Mouse (Mus musculus): Measurements from ENCODE around the gene Flg. TPM values are rescaled to one million over a fixed set of nuclear protein-coding genes. Genes with fewer than 3 reads are reported as not detected.

The Flg gene
- total and polyA plus RNA-seq, 3 experiments, result 1.1 TPM; not detected in 2

- H3K9me3 ChIP-seq (replicated peaks), result peaks cover 7% of the 10 kb centered on the region; the same call in 1 of the 2 replicates
- DNase-seq (ENCODE audit: low spot score) (no peak), ATAC-seq (ENCODE audit: extremely low read depth, insufficient number of reproducible peaks, low FRiP score, poor library complexity, severe bottlenecking) (no peak)
- no peaks in the 10 kb centered on the region for H3K4me1 ChIP-seq (ENCODE audit: insufficient read depth, low read depth, low read length)
- no peak within 1 kb of the TSS for H3K4me3 ChIP-seq (ENCODE audit: low read depth, low read length)
- no peaks in the 10 kb centered on the region for H3K27me3 ChIP-seq (ENCODE audit: insufficient read depth, low read length)
- no peaks in the 10 kb centered on the region for H3K36me3 ChIP-seq (replicated peaks)
- TF ChIP-seq GATA2 (IDR thresholded peaks at IDR 0.05; ENCODE audit: borderline replicate concordance, low read depth, low read length), result no peak
- TF ChIP-seq GATA1 (IDR thresholded peaks at IDR 0.05; ENCODE audit: borderline replicate concordance, low read length), result no peak
- TF ChIP-seq CTCF (IDR thresholded peaks at IDR 0.05; ENCODE audit: low read depth, low read length), result no peak
These were observed 46.1 kb downstream of the Flg start, which contains the start of gene Hrnr for GRCm38 (mm10) chr3:93319449-93319848. TSS of gene Hrnr (plus strand) at chr3:93319749.

- TF ChIP-seq CTCF (IDR thresholded peaks at IDR 0.05; ENCODE audit: low read depth, low read length) (no peak), GATA2 (IDR thresholded peaks at IDR 0.05; ENCODE audit: borderline replicate concordance, low read depth, low read length) (no peak)
- ATAC-seq (ENCODE audit: extremely low read depth, insufficient number of reproducible peaks, low FRiP score, poor library complexity, severe bottlenecking), result no peak
- peaks cover 4% of the 10 kb centered on the region for H3K9me3 ChIP-seq (replicated peaks)
- H3K36me3 ChIP-seq (replicated peaks), result no peaks in the 10 kb centered on the region
- H3K4me3 ChIP-seq (ENCODE audit: low read depth, low read length), result no peak overlapping the region
- no peak for DNase-seq (ENCODE audit: low spot score)
- H3K4me1 ChIP-seq (ENCODE audit: insufficient read depth, low read depth, low read length), result no peaks in the 10 kb centered on the region
- no peaks in the 10 kb centered on the region for H3K27me3 ChIP-seq (ENCODE audit: insufficient read depth, low read length)
These were observed 64.4 kb downstream of the Flg start for GRCm38 (mm10) chr3:93337749-93338148.

DNA sequence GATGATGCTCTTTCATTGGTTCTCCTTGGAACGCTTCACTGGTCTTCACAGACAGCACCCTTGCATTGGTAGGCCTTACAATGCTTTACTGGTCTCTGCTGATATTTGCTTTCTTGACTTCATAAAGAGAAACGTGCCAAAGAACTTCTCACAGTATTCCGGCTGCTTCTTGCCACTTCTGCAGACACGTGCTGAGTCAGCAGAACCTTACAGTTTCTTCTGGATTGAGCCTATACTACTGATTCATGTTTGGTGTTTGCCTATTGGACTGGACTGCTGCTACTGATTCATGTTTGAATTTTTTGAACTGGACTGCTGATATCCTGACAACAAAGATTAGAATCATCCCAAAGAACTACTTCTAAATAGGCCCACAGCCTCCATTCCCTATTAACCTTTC, 66.7 kb downstream of the Flg start:
- no peaks in the 10 kb centered on the region for H3K9me3 ChIP-seq (replicated peaks)
- no peaks in the 10 kb centered on the region for H3K4me1 ChIP-seq (ENCODE audit: insufficient read depth, low read depth, low read length)
- DNase-seq (ENCODE audit: low spot score), result no peak
- no peak overlapping the region for H3K4me3 ChIP-seq (ENCODE audit: low read depth, low read length)
- H3K36me3 ChIP-seq (replicated peaks), result no peaks in the 10 kb centered on the region
- no peaks in the 10 kb centered on the region for H3K27me3 ChIP-seq (ENCODE audit: insufficient read depth, low read length)
- ATAC-seq (ENCODE audit: extremely low read depth, insufficient number of reproducible peaks, low FRiP score, poor library complexity, severe bottlenecking), result no peak
- TF ChIP-seq POLR2AphosphoS5 (IDR thresholded peaks at IDR 0.05; ENCODE audit: insufficient replicate concordance, low read depth, low read length) (no peak), GATA1 (IDR thresholded peaks at IDR 0.05; ENCODE audit: borderline replicate concordance, low read length) (no peak), CTCF (IDR thresholded peaks at IDR 0.05; ENCODE audit: low read depth, low read length) (no peak), TAL1 (conservative IDR thresholded peaks at IDR 0.05; ENCODE audit: low read depth, low read length) (no peak), GATA2 (IDR thresholded peaks at IDR 0.05; ENCODE audit: borderline replicate concordance, low read depth, low read length) (no peak)

Other genes with a start within 250 kb of the Flg start
- not detected in 2 replicates for gene Gm4858, start 204.7 kb upstream of the Flg start, total RNA-seq (2014; fragmentation: Nextera tagmentation)
- gene Gm4858, start 204.7 kb upstream of the Flg start, total RNA-seq (2017), result 0.27 TPM in 1 of 2 replicates, not detected in the other
- not detected in 2 replicates for gene Gm4858, start 204.7 kb upstream of the Flg start, polyA plus RNA-seq (2012)
- gene Crnn, start 128.7 kb upstream of the Flg start, total RNA-seq (2014; fragmentation: Nextera tagmentation), result not detected in 2 replicates
- 0.22 TPM in 1 of 2 replicates, not detected in the other for gene Crnn, start 128.7 kb upstream of the Flg start, total RNA-seq (2017)
- gene Crnn, start 128.7 kb upstream of the Flg start, polyA plus RNA-seq (2012), result not detected in 2 replicates
- gene Flg2, start 76.2 kb upstream of the Flg start, total RNA-seq (2014; fragmentation: Nextera tagmentation), result not detected in 2 replicates
- gene Flg2, start 76.2 kb upstream of the Flg start, total RNA-seq (2017), result under 0.01 TPM in 2 replicates
- not detected in 2 replicates for gene Flg2, start 76.2 kb upstream of the Flg start, polyA plus RNA-seq (2012)
- not detected in 2 replicates for gene Hrnr, start 46.2 kb downstream of the Flg start, total RNA-seq (2014; fragmentation: Nextera tagmentation)
- gene Hrnr, start 46.2 kb downstream of the Flg start, total RNA-seq (2017), result 0.05 TPM in 1 of 2 replicates, not detected in the other
- gene Hrnr, start 46.2 kb downstream of the Flg start, polyA plus RNA-seq (2012), result not detected in 2 replicates
- gene Rptn, start 120.2 kb downstream of the Flg start, total RNA-seq (2014; fragmentation: Nextera tagmentation), result not detected in 2 replicates
- 0.11 TPM in 1 of 2 replicates, not detected in the other for gene Rptn, start 120.2 kb downstream of the Flg start, total RNA-seq (2017)
- not detected in 2 replicates for gene Rptn, start 120.2 kb downstream of the Flg start, polyA plus RNA-seq (2012)
- gene Tchh, start 168.8 kb downstream of the Flg start, total RNA-seq (2014; fragmentation: Nextera tagmentation), result not detected in 2 replicates
- 0.05 TPM in 1 of 2 replicates, not detected in the other for gene Tchh, start 168.8 kb downstream of the Flg start, total RNA-seq (2017)
- not detected in 2 replicates for gene Tchh, start 168.8 kb downstream of the Flg start, polyA plus RNA-seq (2012)
- gene Tchhl1, start 195.2 kb downstream of the Flg start, total RNA-seq (2014; fragmentation: Nextera tagmentation), result not detected in 2 replicates
- 0.12 and 0.33 TPM in 2 replicates for gene Tchhl1, start 195.2 kb downstream of the Flg start, total RNA-seq (2017)
- not detected in 2 replicates for gene Tchhl1, start 195.2 kb downstream of the Flg start, polyA plus RNA-seq (2012)
- 1.7 TPM in 1 of 2 replicates, not detected in the other for gene S100a11, start 247.0 kb downstream of the Flg start, total RNA-seq (2014; fragmentation: Nextera tagmentation)
- not detected in 2 replicates for gene S100a11, start 247.0 kb downstream of the Flg start, total RNA-seq (2017)
- gene S100a11, start 247.0 kb downstream of the Flg start, polyA plus RNA-seq (2012), result not detected in 2 replicates